Mouse (Mus musculus) cerebral cortex, adult 2 months (tissue): Measurements from ENCODE around the gene P2ry6.

Experiments
- WGBS: fragments of 180-500 bp; shearing (Covaris S2); methylation state at CpG from one replicate; pipeline ENCODE4 v1.1.7; 2018; 5-methylcytosine and 5-hydroxymethylcytosine counted together

Gene P2ry6

DNA sequence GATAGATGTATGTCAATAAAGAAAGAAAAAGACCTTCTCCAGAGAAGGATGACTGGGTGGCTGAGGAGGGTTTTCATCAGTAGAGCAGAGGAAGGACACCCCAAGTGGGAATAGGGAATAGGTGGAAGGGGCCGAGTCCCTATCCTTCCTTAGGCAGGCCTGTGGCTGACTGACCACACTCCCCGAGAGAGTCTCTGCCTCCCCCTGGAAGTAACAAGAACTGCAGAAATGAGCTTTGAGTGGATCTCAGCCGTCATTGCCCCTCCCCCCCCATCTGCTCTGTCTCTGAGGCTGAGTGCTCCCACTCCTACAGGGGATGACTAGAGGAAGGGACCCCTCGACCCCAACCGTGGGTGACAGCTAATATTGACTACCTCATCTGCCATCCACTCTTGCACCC is 33.3 kb downstream of the P2ry6 start:
- 49% methylated on average over 5 of the region's 5 CpGs for WGBS

DNA sequence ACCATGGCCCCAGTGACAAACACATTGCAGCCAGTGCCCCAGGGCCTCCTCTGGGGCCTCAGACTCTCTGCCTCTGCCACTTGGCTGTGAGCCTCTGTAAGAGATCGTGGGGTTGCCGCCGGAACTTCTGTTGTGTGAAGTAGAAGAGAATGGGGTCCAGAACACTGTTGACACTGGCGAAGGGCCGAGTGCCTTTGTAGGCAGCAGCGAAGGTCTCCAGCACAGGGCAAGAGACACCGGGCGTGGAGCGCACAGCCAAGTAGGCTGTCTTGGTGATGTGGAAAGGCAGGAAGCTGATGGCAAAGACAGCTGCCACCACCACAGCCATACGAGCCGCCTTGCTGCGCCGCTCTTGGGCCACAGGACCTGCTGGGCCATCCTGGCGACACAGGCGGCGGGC is 36.3 kb downstream of the P2ry6 start:
- 79% methylated on average over 16 of the region's 16 CpGs for WGBS

DNA sequence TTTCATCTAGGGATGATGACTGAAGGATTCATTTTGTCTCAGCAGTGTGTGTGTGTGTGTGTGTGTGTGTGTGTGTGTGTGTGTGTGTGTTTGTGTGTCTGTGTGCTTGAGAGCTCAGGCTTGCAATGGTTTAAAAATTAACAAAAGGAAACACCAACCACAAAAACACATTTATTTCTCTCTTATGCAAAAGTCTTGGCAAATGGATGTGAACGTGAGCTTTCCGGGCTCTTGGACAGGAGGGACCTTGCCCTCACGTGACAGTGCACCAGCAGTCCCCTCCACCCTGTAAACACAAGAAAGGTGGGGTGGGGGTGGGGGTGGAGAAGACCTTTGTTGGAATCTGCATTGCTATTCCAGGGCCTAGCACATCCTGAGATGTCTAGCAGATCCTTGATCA is 37.0 kb downstream of the P2ry6 start:
- WGBS: 87% methylated on average over 3 of the region's 3 CpGs

- WGBS: 2% methylated on average over 27 of the region's 27 CpGs
Observed at GRCm38 (mm10) chr7:100932481-100933007, 41.9 kb downstream of the P2ry6 start.

DNA sequence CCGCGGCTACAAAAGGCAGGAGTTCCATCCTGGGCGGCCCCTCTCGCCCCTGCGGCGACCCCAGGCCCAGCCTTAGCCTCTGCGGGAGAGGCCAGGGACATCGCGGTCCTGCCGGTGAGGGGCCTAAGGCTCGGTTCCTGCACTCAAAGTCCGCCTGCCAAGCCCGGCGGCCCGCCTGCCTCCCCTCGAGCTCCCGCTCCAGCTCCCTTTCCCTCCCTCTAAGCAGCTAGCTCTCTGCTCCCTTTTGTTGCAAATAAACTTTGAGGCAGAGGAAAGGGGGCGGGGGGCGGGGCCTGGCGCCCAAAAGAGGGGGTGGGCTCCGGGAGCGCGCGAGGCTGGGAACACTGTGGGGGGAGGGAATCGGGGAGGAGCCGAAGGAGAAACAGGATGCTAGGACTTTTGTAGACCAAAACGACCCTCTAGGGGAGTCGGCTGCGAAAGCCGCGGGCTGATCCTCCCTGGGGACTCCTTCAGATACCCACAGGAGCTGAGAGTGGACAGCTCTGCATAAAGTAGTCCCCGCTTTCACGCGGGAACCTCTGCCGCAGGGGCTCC is 42.4 kb downstream of the P2ry6 start, which contains the start of gene Arhgef17:
Arhgef17 (minus strand) TSS at position 182 of the 555 bp plus-strand sequence.
- WGBS: under 1% methylated on average over 35 of the region's 35 CpGs

GRCm38 (mm10) chr7:100931316-100931925 is 43.0 kb downstream of the P2ry6 start:
- under 1% methylated on average over 73 of the region's 73 CpGs for WGBS

DNA sequence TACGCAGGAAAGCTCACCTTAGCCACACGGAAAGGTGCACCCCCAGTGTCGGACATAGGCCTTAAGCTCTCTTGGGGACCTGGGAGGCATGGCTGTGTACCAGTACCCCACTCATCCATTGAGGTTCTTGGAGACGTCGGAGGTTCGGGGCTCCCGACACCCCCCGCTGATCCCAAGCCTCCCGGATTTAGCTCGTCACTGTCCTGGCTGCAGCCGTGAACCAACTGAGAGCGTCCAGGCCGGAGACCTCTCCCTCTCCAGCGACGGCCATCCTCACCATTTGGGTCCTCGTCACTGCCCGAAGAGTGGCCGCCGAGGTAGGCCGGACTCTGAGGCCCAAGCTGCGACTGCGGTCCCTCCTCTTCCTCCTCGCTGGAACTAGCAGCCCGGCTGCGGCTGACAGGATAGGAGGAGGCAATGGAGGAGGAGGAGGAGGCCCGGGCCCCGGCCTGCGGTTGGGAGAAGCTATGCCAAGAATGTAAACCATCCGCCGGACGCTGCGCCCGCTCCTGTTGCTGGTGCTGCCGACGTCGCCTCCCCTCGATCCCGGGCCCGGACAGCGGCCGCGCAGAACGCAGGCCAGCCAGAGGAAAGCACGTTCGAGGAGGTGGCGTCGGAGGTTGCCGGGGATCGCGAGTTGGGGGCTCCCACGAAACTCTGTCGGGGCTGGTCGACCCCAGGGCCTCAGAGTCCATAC is 43.7 kb downstream of the P2ry6 start:
- 26% methylated on average over 53 of the region's 53 CpGs for WGBS

DNA sequence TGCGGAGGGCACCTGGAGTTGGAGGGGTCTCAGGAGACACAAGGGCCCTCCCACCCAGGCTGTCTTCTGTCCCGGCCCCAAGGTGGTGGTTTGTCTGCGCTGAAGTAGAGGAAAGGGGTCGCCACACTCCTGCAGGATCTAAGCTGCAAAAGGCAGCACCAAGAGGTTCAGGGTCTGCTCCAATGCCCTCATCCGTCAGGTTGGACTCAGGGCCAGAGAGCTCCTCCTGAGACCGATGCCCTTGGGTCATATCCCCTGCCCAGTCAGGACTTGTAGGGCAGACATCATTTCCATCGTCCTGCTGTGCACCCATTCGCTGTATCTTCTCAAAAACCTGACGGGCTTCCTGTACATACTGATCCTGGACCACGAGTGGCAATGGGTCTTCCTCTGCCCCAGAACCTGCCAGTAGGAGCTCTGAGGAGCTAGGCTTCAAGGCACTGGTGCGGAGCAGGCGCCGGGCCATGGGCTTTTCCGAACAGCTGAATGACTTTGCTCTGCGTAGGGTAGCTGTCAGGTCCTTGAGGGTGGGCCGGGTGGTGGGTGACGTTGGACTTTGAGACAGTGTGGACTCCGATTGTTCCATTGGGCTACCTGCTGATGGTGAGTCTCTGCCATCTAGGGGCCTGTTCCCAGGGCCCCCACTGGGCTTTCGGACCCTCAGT is 44.7 kb downstream of the P2ry6 start:
- WGBS: 90% methylated on average over 19 of the region's 19 CpGs

DNA sequence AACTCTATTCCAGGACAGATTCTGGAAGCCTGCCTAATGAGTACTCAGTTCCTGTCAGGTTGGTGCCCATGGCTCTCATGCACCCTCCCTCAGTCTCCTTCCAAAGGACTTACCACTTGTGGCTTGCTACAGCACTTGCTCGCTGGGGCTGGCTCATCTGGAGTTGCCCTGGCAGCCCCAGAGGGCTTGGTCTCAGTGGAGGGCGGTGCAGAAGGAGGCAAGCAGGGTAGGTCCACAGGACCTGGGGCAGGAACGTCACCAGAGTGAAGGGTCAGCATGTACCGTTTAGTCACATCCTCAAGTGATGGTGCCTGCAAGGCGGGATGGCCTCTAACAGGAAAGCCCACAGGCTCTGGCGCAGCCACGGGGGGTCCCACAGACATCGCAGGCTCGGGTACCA is 46.0 kb downstream of the P2ry6 start:
- WGBS: 77% methylated on average over 9 of the region's 9 CpGs

GRCm38 (mm10) chr7:100927287-100928000 is 47.0 kb downstream of the P2ry6 start:
- WGBS: 36% methylated on average over 7 of the region's 7 CpGs

- 45% methylated on average over 12 of the region's 12 CpGs for WGBS
Observed at GRCm38 (mm10) chr7:100926311-100926923, 48.0 kb downstream of the P2ry6 start.

GRCm38 (mm10) chr7:100924674-100925445 is 49.6 kb downstream of the P2ry6 start:
- WGBS: 46% methylated on average over 10 of the region's 10 CpGs

DNA sequence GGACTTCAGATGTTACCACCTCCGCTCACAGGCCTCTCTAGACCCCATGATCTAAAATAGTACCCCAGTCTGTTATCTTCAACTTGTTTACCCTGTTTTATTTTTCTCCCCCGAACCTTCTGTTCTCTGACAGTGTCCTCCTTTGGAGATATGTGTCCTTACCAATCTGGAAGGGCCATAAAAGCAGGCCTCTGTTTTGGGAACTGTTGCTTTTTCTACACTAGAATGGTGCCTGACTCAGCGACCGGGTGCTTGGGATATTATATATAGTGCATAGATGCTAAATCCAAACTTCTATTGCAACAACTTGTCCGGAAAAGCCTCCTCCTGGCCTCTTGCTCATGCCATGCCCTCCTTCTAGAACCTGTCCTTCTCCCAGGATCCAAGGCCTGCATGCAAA is 50.2 kb downstream of the P2ry6 start:
- 58% methylated on average over 5 of the region's 5 CpGs for WGBS

GRCm38 (mm10) chr7:100922907-100923306 is 51.5 kb downstream of the P2ry6 start:
- WGBS: 40% methylated on average over 4 of the region's 4 CpGs

GRCm38 (mm10) chr7:100921289-100921688 is 53.2 kb downstream of the P2ry6 start:
- 88% methylated on average over 5 of the region's 5 CpGs for WGBS

- WGBS: 64% methylated on average over 2 of the region's 2 CpGs
Observed at GRCm38 (mm10) chr7:100919809-100920107, 54.7 kb downstream of the P2ry6 start.

DNA sequence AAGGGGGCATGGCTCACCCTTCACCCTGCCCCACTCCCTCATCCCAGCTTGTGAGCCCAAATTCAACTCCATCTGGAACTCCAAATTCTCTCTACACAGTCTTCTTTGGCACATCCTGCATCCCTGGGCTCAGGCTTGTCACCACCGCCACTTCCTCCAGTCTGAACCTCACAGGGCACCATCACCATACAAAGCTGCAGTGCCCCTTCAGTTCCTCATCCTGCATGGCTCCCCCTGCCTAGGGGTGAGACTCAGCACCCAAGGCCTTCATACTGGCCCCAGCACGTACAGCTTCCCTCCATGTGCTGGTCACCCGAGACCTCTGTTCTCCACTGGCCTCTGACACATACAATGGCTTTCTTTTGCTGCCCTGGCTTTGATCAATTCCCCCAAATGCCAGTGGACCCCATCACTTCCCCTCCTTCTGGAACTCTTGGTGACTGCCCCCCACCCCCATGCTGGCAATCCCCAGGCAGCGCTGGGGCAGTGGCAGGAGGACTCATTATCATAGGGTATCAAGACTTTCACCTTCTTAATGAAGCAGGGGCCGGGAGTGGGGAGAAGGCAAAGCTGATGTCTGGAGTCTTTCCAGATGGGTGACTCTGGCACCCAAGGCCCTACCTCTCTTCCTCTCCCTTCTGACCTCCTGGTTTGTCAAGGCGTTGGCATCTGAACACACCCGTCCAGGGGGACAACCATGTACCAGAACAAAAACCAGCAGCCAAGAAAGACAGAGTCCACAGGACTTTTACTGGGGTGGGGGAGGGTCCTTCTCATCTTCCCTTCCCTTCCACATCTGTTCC is 55.2 kb downstream of the P2ry6 start:
- WGBS: 80% methylated on average over 7 of the region's 7 CpGs

GRCm38 (mm10) chr7:100918176-100918575 is 56.3 kb downstream of the P2ry6 start:
- WGBS: 44% methylated on average over 9 of the region's 9 CpGs

- WGBS: 68% methylated on average over 6 of the region's 6 CpGs
Observed at GRCm38 (mm10) chr7:100917751-100918150, 56.7 kb downstream of the P2ry6 start.

- 87% methylated on average over 6 of the region's 6 CpGs for WGBS
Observed at GRCm38 (mm10) chr7:100916526-100916925, 57.9 kb downstream of the P2ry6 start.
